Mouse (Mus musculus) layer of hippocampus, adult 6 months (tissue): ENCODE results near the gene Mobp. TPM values are rescaled to one million over a fixed set of nuclear protein-coding genes. Genes with fewer than 3 reads are reported as not detected.

Source experiments
- long read RNA-seq, 2 experiments: library from polyadenylated mRNA; unstranded; transcript quantifications; one replicate each; pipeline ENCODE4 v2.0.0; 2019 to 2020
- polyA plus RNA-seq: library from polyadenylated mRNA; unstranded; fragments of <200 nt; fragmentation: Nextera tagmentation; gene quantifications from 2 replicates; pipeline ENCODE4 v1.2.3, GENCODE M21; 2021

Gene Mobp
- polyA plus RNA-seq: 133 and 154 TPM in 2 replicates
- long read RNA-seq, experiment 1, transcript Mobp-205 (3 exons, 569 nt): minor isoform, 9 of 276 reads
- long read RNA-seq, experiment 1, transcript Mobp-204 (6 exons, 2,609 nt): major isoform, 152 of 276 reads
- long read RNA-seq, experiment 1, transcript Mobp-201 (4 exons, 1,536 nt): minor isoform, 17 of 276 reads
- long read RNA-seq, experiment 1, partial matches to known transcripts: 72 of 276 reads
- long read RNA-seq, experiment 1, other reads (novel, unspliced or antisense): 25 of 276 reads
- long read RNA-seq, experiment 2, transcript Mobp-204 (6 exons, 2,609 nt): major isoform, 1,228 of 1,544 reads
- long read RNA-seq, experiment 2, transcript Mobp-202 (4 exons, 3,286 nt): minor isoform, 9 of 1,544 reads
- long read RNA-seq, experiment 2, transcript Mobp-201 (4 exons, 1,536 nt): minor isoform, 8 of 1,544 reads
- long read RNA-seq, experiment 2, transcript Mobp-205 (3 exons, 569 nt): minor isoform, 18 of 1,544 reads
- long read RNA-seq, experiment 2, partial matches to known transcripts: 85 of 1,544 reads
- long read RNA-seq, experiment 2, other reads (novel, unspliced or antisense): 195 of 1,544 reads

GRCm38 (mm10) chr9:120149222-120149828 is at the start of gene Mobp:
Gene Mobp, plus strand, starts transcription at chr9:120149707.

GRCm38 (mm10) chr9:120110211-120111018 is 39.1 kb upstream of the Mobp start, which contains the start of gene Slc25a38:
Gene Slc25a38, plus strand, starts transcription at chr9:120110374.

GRCm38 (mm10) chr9:120127538-120128251 is 21.8 kb upstream of the Mobp start, which contains the start of gene Rpsa:
Gene Rpsa, plus strand, starts transcription at chr9:120127689.

Other genes starting within 250 kb of the Mobp start
- gene Gorasp1, start 212.1 kb upstream of the Mobp start, polyA plus RNA-seq: 11.7 and 12.3 TPM in 2 replicates
- gene Ttc21a, start 212.1 kb upstream of the Mobp start, polyA plus RNA-seq: 0.54 and 1.3 TPM in 2 replicates
- 1.5 and 1.7 TPM in 2 replicates for gene Csrnp1, start 165.0 kb upstream of the Mobp start, polyA plus RNA-seq
- not detected in 2 replicates for gene Xirp1, start 126.1 kb upstream of the Mobp start, polyA plus RNA-seq
- gene Cx3cr1, start 79.8 kb upstream of the Mobp start, polyA plus RNA-seq: 49.5 and 52.8 TPM in 2 replicates
- gene Ccr8, start 57.6 kb upstream of the Mobp start, polyA plus RNA-seq: not detected in 2 replicates
- gene Slc25a38, start 39.3 kb upstream of the Mobp start, polyA plus RNA-seq: 17.8 and 18.6 TPM in 2 replicates
- gene Rpsa, start 22.0 kb upstream of the Mobp start, polyA plus RNA-seq: 536 and 612 TPM in 2 replicates
- gene Myrip, start 151.8 kb downstream of the Mobp start, polyA plus RNA-seq: 7.2 and 7.5 TPM in 2 replicates